Mouse (Mus musculus) hindbrain, postnatal 0 days (tissue): Measurements from ENCODE around the gene Ak1. TPM values are rescaled to one million over a fixed set of nuclear protein-coding genes. Genes with fewer than 3 reads are reported as not detected.

Source experiments
- ATAC-seq: fragments of 200-750 bp; cut with Nextera tagmentation; 2 replicates; pipeline ENCODE4 v1.8.0; 2017; ENCODE audit warnings: mild to moderate bottlenecking, moderate TSS enrichment, moderate library complexity
- DNase-seq: peaks from one replicate; pipeline ENCODE4 v3.0.0-alpha.2; 2015; ENCODE audit warnings: low spot score
- H3K27ac ChIP-seq: fragments of 300-500 bp; sonication (generic); 2 replicates; pipeline ENCODE4 v1.5.1; 2014; ENCODE audit warnings: mild to moderate bottlenecking
- H3K27me3 ChIP-seq: fragments of 300-500 bp; sonication (generic); 2 replicates; pipeline ENCODE4 v1.6.1; 2014; ENCODE audit warnings: low read length, mixed read lengths; ENCODE audit not compliant: insufficient read depth
- H3K36me3 ChIP-seq: fragments of 300-500 bp; sonication (generic); 2 replicates; pipeline ENCODE4 v1.6.1; 2014; ENCODE audit warnings: low read length, mixed read lengths; ENCODE audit not compliant: insufficient read depth
- H3K4me1 ChIP-seq: fragments of 300-500 bp; sonication (generic); 2 replicates; pipeline ENCODE4 v1.6.1; 2014; ENCODE audit warnings: antibody characterized with exemption, low read length, mixed read lengths; ENCODE audit not compliant: insufficient read depth
- H3K4me2 ChIP-seq: fragments of 300-500 bp; sonication (generic); 2 replicates; pipeline ENCODE4 v1.6.1; 2014; ENCODE audit warnings: low read depth, mild to moderate bottlenecking, low read length, moderate library complexity, mixed read lengths
- H3K4me3 ChIP-seq: fragments of 300-500 bp; sonication (generic); 2 replicates; pipeline ENCODE4 v1.5.1; 2014; ENCODE audit warnings: low read length
- H3K9ac ChIP-seq: fragments of 300-500 bp; sonication (generic); replicated peaks from 2 replicates; pipeline ENCODE4 v1.6.1; 2014; ENCODE audit warnings: mild to moderate bottlenecking, low read length, moderate library complexity, mixed read lengths
- H3K9me3 ChIP-seq: fragments of 300-500 bp; sonication (generic); 2 replicates; pipeline ENCODE4 v1.6.1; 2016; ENCODE audit warnings: low read length, mixed read lengths
- CTCF ChIP-seq: IDR thresholded peaks from 2 replicates; pipeline ENCODE4 v1.5.1; 2016; ENCODE audit warnings: antibody characterized with exemption, control low read depth, low read depth
- WGBS: fragments of 180-500 bp; shearing (Covaris S2); extraction: QIAGEN DNeasy Blood & Tissue Kit; methylation state at CpG from one replicate; pipeline ENCODE4 v1.1.7; 2014; 5-methylcytosine and 5-hydroxymethylcytosine counted together
- polyA plus RNA-seq: library from polyadenylated mRNA; unstranded; fragments of >200 nt; fragmentation: Nextera tagmentation; extraction: Ambion mirVana; gene quantifications from 2 replicates; pipeline ENCODE4 v1.2.1, GENCODE M21; 2015
- total RNA-seq: library from RNA; depleted of rRNA; stranded (reverse); fragments of >200 nt; gene quantifications from 2 replicates; pipeline ENCODE4 v1.2.3, GENCODE M21; 2014

Ak1 gene
- total and polyA plus RNA-seq, 2 experiments from 2014 or later, result 92.2 to 106 TPM

- 60% methylated on average over 6 of the region's 6 CpGs for WGBS
- Histone ChIP-seq H3K27ac (no peak overlapping the region), H3K27me3 (no peaks in the 10 kb centered on the region), H3K4me1 (no peaks in the 10 kb centered on the region), H3K9me3 (no peaks in the 10 kb centered on the region), H3K9ac (no peak overlapping the region), H3K36me3 (no peaks in the 10 kb centered on the region), H3K4me2 (no peak overlapping the region), H3K4me3 (no peak overlapping the region)
- no peak for TF ChIP-seq CTCF
- no peak for ATAC-seq
- DNase-seq, result no peak
Measured at GRCm38 (mm10) chr2:32640550-32641051, 19.0 kb downstream of the Ak1 start.

GRCm38 (mm10) chr2:32641810-32642209 lies 20.3 kb downstream of the Ak1 start:
- Histone ChIP-seq H3K27me3 (no peaks in the 10 kb centered on the region), H3K4me2 (no peak overlapping the region), H3K9me3 (no peaks in the 10 kb centered on the region), H3K4me3 (no peak overlapping the region), H3K4me1 (no peaks in the 10 kb centered on the region), H3K9ac (no peak overlapping the region), H3K36me3 (no peaks in the 10 kb centered on the region), H3K27ac (no peak overlapping the region)
- no peak for ATAC-seq
- TF ChIP-seq CTCF, result no peak
- no peak for DNase-seq
- 81% methylated on average over 5 of the region's 5 CpGs for WGBS

GRCm38 (mm10) chr2:32642813-32643212 lies 21.3 kb downstream of the Ak1 start:
- H3K9ac ChIP-seq, result no peak overlapping the region
- WGBS, result 60% methylated on average over 7 of the region's 7 CpGs
- no peak for DNase-seq
- no peaks in the 10 kb centered on the region for H3K27me3 ChIP-seq
- no peak overlapping the region for H3K4me2 ChIP-seq
- no peaks in the 10 kb centered on the region for H3K4me1 ChIP-seq
- H3K9me3 ChIP-seq, result no peaks in the 10 kb centered on the region
- no peak; the same call in 1 of the 2 replicates for ATAC-seq
- no peak overlapping the region for H3K27ac ChIP-seq
- TF ChIP-seq CTCF, result no peak
- no peaks in the 10 kb centered on the region for H3K36me3 ChIP-seq
- no peak overlapping the region for H3K4me3 ChIP-seq

- Histone ChIP-seq H3K27ac (no peak overlapping the region), H3K9ac (no peak overlapping the region), H3K36me3 (no peaks in the 10 kb centered on the region), H3K27me3 (no peaks in the 10 kb centered on the region), H3K4me1 (no peaks in the 10 kb centered on the region), H3K4me2 (no peak overlapping the region), H3K9me3 (no peaks in the 10 kb centered on the region), H3K4me3 (no peak overlapping the region)
- DNase-seq (no peak), ATAC-seq (no peak)
- WGBS, result 86% methylated on average over 9 of the region's 9 CpGs
- no peak for TF ChIP-seq CTCF
Measured at GRCm38 (mm10) chr2:32644083-32644482, 22.5 kb downstream of the Ak1 start.

- no peak overlapping the region for H3K27ac ChIP-seq
- H3K27me3 ChIP-seq, result no peaks in the 10 kb centered on the region
- no peak overlapping the region for H3K4me2 ChIP-seq
- H3K9ac ChIP-seq, result no peak overlapping the region
- H3K9me3 ChIP-seq, result no peaks in the 10 kb centered on the region
- no peaks in the 10 kb centered on the region for H3K36me3 ChIP-seq
- no peak for DNase-seq
- ATAC-seq, result no peak
- no peaks in the 10 kb centered on the region for H3K4me1 ChIP-seq
- WGBS, result 83% methylated on average over 8 of the region's 8 CpGs
- TF ChIP-seq CTCF, result no peak
- H3K4me3 ChIP-seq, result no peak overlapping the region
Measured at GRCm38 (mm10) chr2:32644799-32645475, 23.4 kb downstream of the Ak1 start.

GRCm38 (mm10) chr2:32645647-32646046 lies 24.1 kb downstream of the Ak1 start:
- Histone ChIP-seq H3K9me3 (no peaks in the 10 kb centered on the region), H3K4me1 (no peaks in the 10 kb centered on the region), H3K27me3 (no peaks in the 10 kb centered on the region), H3K4me2 (no peak overlapping the region), H3K36me3 (no peaks in the 10 kb centered on the region), H3K9ac (no peak overlapping the region), H3K27ac (no peak overlapping the region), H3K4me3 (no peak overlapping the region)
- 53% methylated on average over 3 of the region's 3 CpGs for WGBS
- DNase-seq (no peak), ATAC-seq (no peak)
- TF ChIP-seq CTCF, result no peak

- Histone ChIP-seq H3K9ac (no peak within 1 kb of the TSS; the same call in 1 of the 2 replicates), H3K9me3 (no peaks in the 10 kb centered on the region), H3K4me1 (no peaks in the 10 kb centered on the region), H3K4me2 (peak within 1 kb of the TSS; percentile 25; the same call in 1 of the 2 replicates), H3K36me3 (no peaks in the 10 kb centered on the region), H3K4me3 (peak within 1 kb of the TSS; percentile 27), H3K27ac (peak within 1 kb of the TSS; percentile 38; the same call in 1 of the 2 replicates), H3K27me3 (no peaks in the 10 kb centered on the region)
- DNase-seq (no peak), ATAC-seq (no peak)
- WGBS, result 54% methylated on average over 31 of the region's 31 CpGs
- TF ChIP-seq CTCF, result no peak
Measured at GRCm38 (mm10) chr2:32646379-32647056, 25.0 kb downstream of the Ak1 start, which contains the start of gene Eng. Eng (plus strand) TSS chr2:32646595.
